46 mouse cellular contexts compared by ENCODE assay signal in the genomic region with DNA sequence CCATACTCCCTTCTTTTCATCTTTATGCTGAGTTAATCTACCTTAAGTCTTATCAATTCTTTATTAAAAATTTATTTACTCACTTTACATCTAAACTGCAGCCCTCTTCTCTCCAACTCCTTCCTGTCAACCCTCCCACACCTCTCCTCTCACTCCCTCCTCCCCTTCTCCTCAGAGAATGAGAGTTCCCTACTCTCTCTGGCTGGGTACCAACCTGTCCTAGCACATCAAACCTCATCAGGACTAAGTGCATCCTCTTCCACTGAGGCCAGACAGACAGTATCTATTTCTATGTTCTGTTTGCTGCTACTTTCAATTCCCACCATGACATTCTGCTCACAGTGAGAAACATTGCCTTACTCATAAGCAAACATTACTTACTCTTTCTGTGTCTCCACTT. TPM values are rescaled to one million over a fixed set of nuclear protein-coding genes. Genes with fewer than 3 reads are reported as not detected.
"Had no signal": no experiment of that assay in that cellular context is flagged by ENCODE, and none has a peak within 500 bp of the region (broad histone marks: within the 10 kb centered on the region; RNA-seq: fewer than 3 reads in every experiment).

No protein-coding gene starts in this region.

- H3K27ac ChIP-seq: limb, embryonic 10.5 days; limb, embryonic 12.5 days; limb, embryonic 13.5 days; limb, embryonic 15.5 days; liver, embryonic 12.5 days; liver, embryonic 13.5 days; liver, embryonic 14.5 days; liver, embryonic 15.5 days; lung, embryonic 15.5 days; macrophage; midbrain, embryonic 10.5 days; midbrain, embryonic 12.5 days; midbrain, embryonic 13.5 days; midbrain, embryonic 15.5 days; neural tube, embryonic 12.5 days had no signal

- H3K27me3 ChIP-seq: limb, embryonic 13.5 days; limb, embryonic 15.5 days; liver, embryonic 12.5 days; liver, embryonic 13.5 days; liver, embryonic 15.5 days; lung, embryonic 15.5 days; megakaryocyte, embryonic 14.5 days; midbrain, embryonic 12.5 days; midbrain, embryonic 13.5 days; midbrain, embryonic 15.5 days; neural tube, embryonic 12.5 days had no signal

- DNase-seq: liver; liver, embryonic 13.5 days; liver, postnatal 0 days; lung, adult 18-20 months; lung, adult 2 months; lung, embryonic 14.5 days; lung, postnatal 10 days; lung, postnatal 14 days; lung, postnatal 36 days; lung, postnatal 4 days; midbrain, embryonic 14.5 days had no signal

- H3K4me1 ChIP-seq: limb, embryonic 10.5 days; limb, embryonic 12.5 days; limb, embryonic 13.5 days; limb, embryonic 15.5 days; liver, embryonic 12.5 days; liver, embryonic 13.5 days; liver, embryonic 15.5 days; lung, embryonic 15.5 days; megakaryocyte, embryonic 14.5 days; midbrain, embryonic 10.5 days; midbrain, embryonic 12.5 days; midbrain, embryonic 13.5 days; midbrain, embryonic 15.5 days; neural tube, embryonic 12.5 days had no signal

- H3K4me3 ChIP-seq: limb, embryonic 10.5 days; limb, embryonic 12.5 days; limb, embryonic 13.5 days; limb, embryonic 15.5 days; liver, embryonic 12.5 days; liver, embryonic 13.5 days; liver, embryonic 15.5 days; lung, embryonic 15.5 days; megakaryocyte, embryonic 14.5 days; midbrain, embryonic 10.5 days; midbrain, embryonic 12.5 days; midbrain, embryonic 13.5 days; midbrain, embryonic 15.5 days; myocyte; neural tube, embryonic 12.5 days had no signal

RNA-seq across cellular contexts. Expression of a gene that starts 25.2 kb away (rescaled TPM):
- total RNA-seq: left cerebral cortex, postnatal 10 days; left cerebral cortex, postnatal 14 days; left cerebral cortex, postnatal 25 days; left cerebral cortex, postnatal 36 days; liver, adult 2 months; megakaryocyte progenitor cell, adult 5-6 weeks; megakaryocyte, adult 5-6 weeks; megakaryocyte-erythroid progenitor cell, adult 5-6 weeks; midbrain, postnatal 0 days; monocyte, adult 5-6 weeks had no signal
- polyA plus RNA-seq: limb, embryonic 10.5 days; limb, embryonic 11.5 days; limb, embryonic 12.5 days; limb, embryonic 13.5 days; limb, embryonic 14.5 days; limb, embryonic 15.5 days; liver, adult 2 months; liver, embryonic 11.5 days; liver, embryonic 12.5 days; liver, embryonic 13.5 days; liver, embryonic 14.5 days; liver, embryonic 15.5 days; liver, embryonic 16.5 days; liver, postnatal 0 days; lung, adult 2 months; lung, embryonic 14.5 days; lung, embryonic 15.5 days; lung, embryonic 16.5 days; lung, postnatal 0 days; macrophage; midbrain, embryonic 10.5 days; midbrain, embryonic 11.5 days; midbrain, embryonic 12.5 days; midbrain, embryonic 13.5 days; midbrain, embryonic 14.5 days; midbrain, embryonic 15.5 days; midbrain, embryonic 16.5 days; midbrain, postnatal 0 days; myocyte; neural tube, embryonic 11.5 days; neural tube, embryonic 12.5 days had no signal
